Mouse (Mus musculus): Measurements from ENCODE around the gene Krt12.

GRCm38 (mm10) chr11:99398832-99399231, 23.2 kb downstream of the Krt12 start:
- TF ChIP-seq POLR2A (IDR thresholded peaks at IDR 0.05; ENCODE audit: borderline replicate concordance, extremely low read depth, low read depth, low read length) = no peak
- TF ChIP-seq CTCF (IDR thresholded peaks at IDR 0.05; ENCODE audit: insufficient read depth, low read length) = no peak

Data from lung, adult 2 months (tissue).